Mouse (Mus musculus) ES-E14 (cell line): ENCODE data around the gene Syt7.

Experiments
- CHD2 ChIP-seq: IDR thresholded peaks from 2 replicates; pipeline ENCODE4 v1.6.1; 2014; ENCODE audit warnings: mild to moderate bottlenecking, low read depth, low read length, inconsistent platforms
- MAFK ChIP-seq: IDR thresholded peaks from 2 replicates; pipeline ENCODE4 v1.6.1; 2014; ENCODE audit warnings: mild to moderate bottlenecking, low read depth, low read length, inconsistent platforms; ENCODE audit not compliant: insufficient read depth
- ZC3H11A ChIP-seq: IDR thresholded peaks from 2 replicates; pipeline ENCODE4 v1.6.1; 2012; ENCODE audit warnings: low read depth, mild to moderate bottlenecking, inconsistent platforms, low read length, borderline replicate concordance

DNA sequence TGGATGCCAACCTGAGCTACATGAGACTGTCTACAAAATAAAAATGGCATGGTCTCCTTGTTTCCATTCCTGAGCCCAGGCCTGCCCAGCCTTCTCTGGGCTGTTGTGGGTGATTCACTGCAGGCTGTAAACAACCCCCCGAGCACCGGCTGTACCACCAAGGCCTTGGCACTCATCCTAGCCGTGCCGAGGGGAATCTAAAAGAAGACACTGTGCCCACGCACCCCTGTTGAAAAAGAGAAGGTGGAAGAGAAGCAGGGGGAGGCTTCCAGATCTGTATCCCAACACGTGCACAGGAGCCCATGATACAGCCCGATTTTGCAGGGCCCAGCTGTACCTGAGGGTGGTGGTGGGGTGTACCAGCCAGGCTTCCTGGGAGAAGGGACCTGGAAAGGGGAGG, 21.1 kb upstream of the Syt7 start:
- no peak for TF ChIP-seq MAFK
- no peak for TF ChIP-seq ZC3H11A
- no peak for TF ChIP-seq CHD2
